Mouse (Mus musculus) hindbrain, embryonic 14.5 days (tissue): ENCODE data around the gene Tmem41b. TPM values are rescaled to one million over a fixed set of nuclear protein-coding genes. Genes with fewer than 3 reads are reported as not detected.
A peak's percentile ranks its signal among the peaks of the same experiment; 100 is the strongest.
"Not testable (repeated sequence)": the region's sequence is repeated elsewhere in the genome, so short reads cannot be mapped to it uniquely, and the experiment has no call there.

Experiments used
- ATAC-seq: fragments of 200-750 bp; cut with Nextera tagmentation; 2 replicates; pipeline ENCODE4 v1.8.0; 2017; ENCODE audit warnings: moderate number of reproducible peaks, mild to moderate bottlenecking, moderate TSS enrichment, moderate library complexity; ENCODE audit not compliant: low FRiP score
- DNase-seq: peaks from one replicate; pipeline ENCODE4 v3.0.0-alpha.2; 2015; ENCODE audit warnings: low spot score
- H3K27ac ChIP-seq: fragments of 300-500 bp; sonication (generic); 2 replicates; pipeline ENCODE4 v1.5.1; 2014; ENCODE audit warnings: mild to moderate bottlenecking, moderate library complexity
- H3K27me3 ChIP-seq: fragments of 300-500 bp; sonication (generic); 2 replicates; pipeline ENCODE4 v1.6.1; 2014; ENCODE audit warnings: mild to moderate bottlenecking, low read length, mixed read lengths; ENCODE audit not compliant: control insufficient read depth, insufficient read depth
- H3K36me3 ChIP-seq: fragments of 300-500 bp; sonication (generic); replicated peaks from 2 replicates; pipeline ENCODE4 v1.6.1; 2014; ENCODE audit not compliant: control insufficient read depth, insufficient read depth
- H3K4me1 ChIP-seq: fragments of 300-500 bp; sonication (generic); replicated peaks from 2 replicates; pipeline ENCODE4 v1.6.1; 2014; ENCODE audit warnings: antibody characterized with exemption, low read length, mixed read lengths; ENCODE audit not compliant: control insufficient read depth, insufficient read depth
- H3K4me2 ChIP-seq: fragments of 300-500 bp; sonication (generic); replicated peaks from 2 replicates; pipeline ENCODE4 v1.6.1; 2014; ENCODE audit warnings: mild to moderate bottlenecking, moderate library complexity
- H3K4me3 ChIP-seq: fragments of 300-500 bp; sonication (generic); replicated peaks from 2 replicates; pipeline ENCODE4 v1.5.1; 2014; ENCODE audit warnings: mild to moderate bottlenecking, low read length
- H3K9ac ChIP-seq: fragments of 300-500 bp; sonication (generic); 2 replicates; pipeline ENCODE4 v1.6.1; 2014
- H3K9me3 ChIP-seq: fragments of 300-500 bp; sonication (generic); 2 replicates; pipeline ENCODE4 v1.6.1; 2016; ENCODE audit warnings: low read length; ENCODE audit not compliant: control insufficient read depth
- WGBS: fragments of 180-500 bp; shearing (Covaris S2); extraction: QIAGEN DNeasy Blood & Tissue Kit; methylation state at CpG from one replicate; pipeline ENCODE4 v1.1.7; 2014; 5-methylcytosine and 5-hydroxymethylcytosine counted together
- polyA plus RNA-seq: library from polyadenylated mRNA; unstranded; fragments of >200 nt; fragmentation: Nextera tagmentation; extraction: Ambion mirVana; gene quantifications from 2 replicates; pipeline ENCODE4 v1.2.1, GENCODE M21; 2014

Tmem41b gene
- polyA plus RNA-seq, 1 experiment from 2014 or later, result 71.2 TPM

- Histone ChIP-seq H3K4me3 (peak overlapping the region; percentile 60), H3K9ac (peak overlapping the region; percentile 74), H3K4me1 (peaks cover 17% of the 10 kb centered on the region), H3K36me3 (peaks cover 24% of the 10 kb centered on the region), H3K9me3 (no peaks in the 10 kb centered on the region), H3K4me2 (peak overlapping the region; percentile 84), H3K27ac (peak overlapping the region; percentile 87), H3K27me3 (no peaks in the 10 kb centered on the region)
- ATAC-seq (peak; percentile 99), DNase-seq (peak; percentile 98)
- WGBS, result 1% methylated on average over 43 of the region's 43 CpGs
Measured at GRCm38 (mm10) chr7:109986133-109986669, 528 bp downstream of the Tmem41b start.

GRCm38 (mm10) chr7:109985661-109986132, 1.0 kb downstream of the Tmem41b start:
- H3K36me3 ChIP-seq, result peaks cover 26% of the 10 kb centered on the region
- H3K4me3 ChIP-seq, result peak overlapping the region; percentile 60
- no peaks in the 10 kb centered on the region for H3K9me3 ChIP-seq
- WGBS, result 1% methylated on average over 27 of the region's 27 CpGs
- peak overlapping the region; percentile 84 for H3K4me2 ChIP-seq
- no peak for DNase-seq
- H3K27ac ChIP-seq, result peak overlapping the region; percentile 66
- no peak; the same call in 1 of the 2 replicates for ATAC-seq
- H3K9ac ChIP-seq, result peak overlapping the region; percentile 74
- peaks cover 17% of the 10 kb centered on the region for H3K4me1 ChIP-seq
- no peaks in the 10 kb centered on the region for H3K27me3 ChIP-seq

- not testable (repeated sequence) for H3K27ac ChIP-seq, H3K27me3 ChIP-seq, ATAC-seq, H3K9me3 ChIP-seq, H3K9ac ChIP-seq, DNase-seq
- WGBS, result 82% methylated on average over 5 of the region's 5 CpGs
- Histone ChIP-seq H3K4me3 (peak overlapping the region; percentile 60; the same call in 1 of the 2 replicates), H3K4me2 (peak overlapping the region; percentile 84), H3K4me1 (peaks cover 17% of the 10 kb centered on the region), H3K36me3 (peaks cover 37% of the 10 kb centered on the region)
Measured at GRCm38 (mm10) chr7:109984608-109985007, 2.1 kb downstream of the Tmem41b start.

- not testable (repeated sequence) for H3K4me3 ChIP-seq, DNase-seq, H3K27me3 ChIP-seq, ATAC-seq, H3K4me1 ChIP-seq, H3K9ac ChIP-seq, H3K27ac ChIP-seq, H3K4me2 ChIP-seq, H3K9me3 ChIP-seq
- H3K36me3 ChIP-seq, result peaks cover 72% of the 10 kb centered on the region
- WGBS, result 76% methylated on average over 5 of the region's 5 CpGs
Measured at GRCm38 (mm10) chr7:109977131-109977530, 9.6 kb downstream of the Tmem41b start.

- H3K36me3 ChIP-seq, result peaks cover 63% of the 10 kb centered on the region
- no peaks in the 10 kb centered on the region for H3K4me1 ChIP-seq
- H3K4me2 ChIP-seq, result no peak overlapping the region
- H3K9me3 ChIP-seq, result no peaks in the 10 kb centered on the region
- DNase-seq (no peak), ATAC-seq (no peak)
- no peak overlapping the region for H3K9ac ChIP-seq
- 94% methylated on average over 6 of the region's 6 CpGs for WGBS
- H3K27me3 ChIP-seq, result no peaks in the 10 kb centered on the region
- H3K4me3 ChIP-seq, result no peak overlapping the region
- no peak overlapping the region for H3K27ac ChIP-seq
Measured at GRCm38 (mm10) chr7:109975966-109976715, 10.6 kb downstream of the Tmem41b start.

- Histone ChIP-seq H3K36me3 (peaks cover 7% of the 10 kb centered on the region), H3K27ac (peak overlapping the region; percentile 74), H3K4me2 (no peak overlapping the region), H3K4me3 (no peak overlapping the region), H3K27me3 (no peaks in the 10 kb centered on the region), H3K9ac (no peak overlapping the region), H3K4me1 (peaks cover 8% of the 10 kb centered on the region; the same call in 1 of the 2 replicates), H3K9me3 (no peaks in the 10 kb centered on the region)
- ATAC-seq (no peak), DNase-seq (no peak)
Measured at GRCm38 (mm10) chr7:109969542-109969941, 17.2 kb downstream of the Tmem41b start.

- no peak overlapping the region for H3K9ac ChIP-seq
- no peak overlapping the region for H3K4me2 ChIP-seq
- peaks cover 8% of the 10 kb centered on the region; the same call in 1 of the 2 replicates for H3K4me1 ChIP-seq
- peaks cover 7% of the 10 kb centered on the region; the same call in 1 of the 2 replicates for H3K36me3 ChIP-seq
- 0% methylated on average over 2 of the region's 2 CpGs for WGBS
- H3K4me3 ChIP-seq, result no peak overlapping the region
- DNase-seq (peak; percentile 74), ATAC-seq (peak; percentile 82)
- H3K27me3 ChIP-seq, result no peaks in the 10 kb centered on the region
- H3K9me3 ChIP-seq, result no peaks in the 10 kb centered on the region
- H3K27ac ChIP-seq, result peak overlapping the region; percentile 74
Measured at GRCm38 (mm10) chr7:109968924-109969450, 17.7 kb downstream of the Tmem41b start.

- H3K9me3 ChIP-seq, result no peaks in the 10 kb centered on the region
- DNase-seq (peak; percentile 50), ATAC-seq (peak; percentile 81)
- peak overlapping the region; percentile 72 for H3K27ac ChIP-seq
- H3K4me2 ChIP-seq, result no peak overlapping the region
- H3K9ac ChIP-seq, result no peak overlapping the region; the same call in 1 of the 2 replicates
- H3K36me3 ChIP-seq, result peaks cover 6% of the 10 kb centered on the region; the same call in 1 of the 2 replicates
- H3K4me3 ChIP-seq, result no peak overlapping the region
- 56% methylated on average over 11 of the region's 11 CpGs for WGBS
- peaks cover 8% of the 10 kb centered on the region; the same call in 1 of the 2 replicates for H3K4me1 ChIP-seq
- H3K27me3 ChIP-seq, result no peaks in the 10 kb centered on the region
Measured at GRCm38 (mm10) chr7:109967805-109968579, 18.7 kb downstream of the Tmem41b start.

GRCm38 (mm10) chr7:109965658-109966057, 21.1 kb downstream of the Tmem41b start:
- no peak overlapping the region for H3K9ac ChIP-seq
- no peak overlapping the region for H3K27ac ChIP-seq
- H3K4me3 ChIP-seq, result no peak overlapping the region
- H3K27me3 ChIP-seq, result no peaks in the 10 kb centered on the region
- H3K4me2 ChIP-seq, result no peak overlapping the region
- DNase-seq, result no peak
- H3K9me3 ChIP-seq, result no peaks in the 10 kb centered on the region
- no peak for ATAC-seq
- no peaks in the 10 kb centered on the region for H3K36me3 ChIP-seq
- peaks cover 12% of the 10 kb centered on the region for H3K4me1 ChIP-seq
